Mouse (Mus musculus): ENCODE measurements around the gene Kri1. TPM values are rescaled to one million over a fixed set of nuclear protein-coding genes. Genes with fewer than 3 reads are reported as not detected.
A peak's percentile ranks its signal among the peaks of the same experiment; 100 is the strongest.
"Not testable (repeated sequence)": the region's sequence is repeated elsewhere in the genome, so short reads cannot be mapped to it uniquely, and the experiment has no call there.

Gene Kri1
- 10 to 100 TPM; 18.5 to 21.0 TPM for total RNA-seq (2021)

DNA sequence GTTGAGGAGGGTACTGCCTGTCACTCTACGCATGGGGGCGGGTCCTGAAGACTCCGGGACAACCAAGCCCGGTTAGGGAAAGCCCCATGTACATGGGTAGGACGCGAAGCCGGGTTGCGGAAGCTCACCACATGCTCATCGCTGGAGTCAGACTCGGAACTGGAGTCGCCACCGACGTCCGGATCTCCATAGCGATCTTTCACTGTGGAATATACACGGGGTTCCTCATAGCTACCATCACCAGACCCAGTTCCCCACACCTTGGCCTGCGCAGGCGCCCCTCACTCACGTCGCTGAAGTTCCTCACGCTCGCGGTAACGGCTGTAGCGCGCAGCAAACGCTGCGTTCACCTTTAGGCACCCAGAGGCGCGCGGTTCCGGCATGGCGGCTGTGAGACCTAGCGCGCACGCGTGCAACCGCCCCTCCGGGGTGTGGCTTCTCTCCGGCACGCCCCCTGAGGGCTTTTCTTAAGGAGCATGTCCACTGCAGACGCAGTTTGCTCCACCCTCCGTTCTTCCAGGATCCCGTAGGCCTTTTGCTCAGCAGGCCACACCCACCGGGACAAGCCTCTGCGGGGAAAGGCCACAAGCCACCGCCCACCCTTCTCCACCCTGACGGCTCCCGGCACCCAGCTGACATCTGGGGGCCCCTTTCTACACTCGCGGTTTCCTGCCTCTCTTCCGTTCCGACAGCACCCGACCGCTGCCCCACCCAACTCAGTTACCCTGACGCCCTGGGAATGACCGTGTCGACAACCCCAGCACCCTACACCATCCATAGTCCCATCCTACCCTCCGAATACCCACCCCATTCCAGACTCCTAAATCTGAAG, at the start of gene Kri1:
Gene Kri1, minus strand, starts transcription at position 399 of the 832 bp plus-strand sequence.
- peak; percentile 98 for DNase-seq

DNA sequence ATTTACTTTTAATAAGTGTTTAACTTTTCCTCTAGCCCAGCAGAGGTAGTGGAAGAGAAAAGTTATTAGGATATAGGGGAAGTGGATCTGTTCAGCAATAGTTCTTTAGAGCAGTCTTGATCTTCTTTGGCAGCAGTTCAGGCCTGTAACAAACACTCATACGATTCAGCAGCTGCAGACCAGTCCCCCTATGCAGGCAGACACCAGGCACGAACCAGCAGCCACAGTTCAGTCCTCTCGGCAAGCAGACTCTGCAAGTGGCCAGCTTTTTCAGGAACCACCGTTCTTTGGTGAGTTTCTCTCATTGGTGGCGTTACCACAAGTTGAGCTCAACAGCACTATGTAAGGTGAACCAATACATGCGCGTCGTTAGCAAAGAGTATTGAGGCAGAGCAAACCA, 48.7 kb upstream of the Kri1 start:
- DNase-seq: no peak

DNA sequence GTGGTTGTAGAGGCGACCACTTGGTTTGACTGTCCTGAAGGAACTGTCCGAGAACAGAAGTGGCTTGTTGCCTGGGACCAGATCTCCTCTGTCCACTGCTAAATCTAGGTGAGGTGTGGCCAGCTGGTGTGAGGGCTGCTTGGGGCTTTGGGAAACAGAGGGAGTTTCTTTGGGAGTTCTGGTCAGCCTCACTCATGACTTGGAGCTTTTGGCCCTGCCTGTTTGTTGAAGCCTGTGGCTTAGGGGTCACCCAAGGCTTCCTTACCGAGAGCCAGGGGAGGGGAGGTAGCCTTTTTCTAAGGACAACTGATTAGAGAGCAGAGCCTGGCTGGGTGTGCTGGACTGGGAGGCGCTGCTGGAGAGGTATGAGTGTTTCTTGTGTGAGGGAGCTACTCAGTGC, 47.6 kb upstream of the Kri1 start:
- DNase-seq: peak; percentile 51

DNA sequence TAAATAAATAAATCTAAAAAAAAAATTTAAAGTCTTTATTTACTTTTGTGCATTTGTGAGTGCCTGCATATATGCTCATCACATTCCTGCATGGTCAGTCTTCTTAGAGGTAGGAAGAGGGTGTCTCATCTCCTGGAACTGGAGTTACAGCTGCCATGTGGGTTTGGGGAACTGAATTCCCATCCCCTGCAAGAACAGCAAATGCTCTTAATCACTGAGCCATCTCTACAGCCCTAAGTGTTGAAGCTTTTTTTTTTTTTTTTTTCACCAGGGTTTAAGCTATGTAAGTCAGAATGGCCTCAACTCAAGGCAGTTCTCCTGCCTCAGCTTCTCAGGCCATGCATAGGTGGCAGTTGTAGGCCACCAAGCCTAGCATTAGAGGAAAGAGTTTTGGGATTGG, 47.0 kb upstream of the Kri1 start:
- DNase-seq: no peak

DNA sequence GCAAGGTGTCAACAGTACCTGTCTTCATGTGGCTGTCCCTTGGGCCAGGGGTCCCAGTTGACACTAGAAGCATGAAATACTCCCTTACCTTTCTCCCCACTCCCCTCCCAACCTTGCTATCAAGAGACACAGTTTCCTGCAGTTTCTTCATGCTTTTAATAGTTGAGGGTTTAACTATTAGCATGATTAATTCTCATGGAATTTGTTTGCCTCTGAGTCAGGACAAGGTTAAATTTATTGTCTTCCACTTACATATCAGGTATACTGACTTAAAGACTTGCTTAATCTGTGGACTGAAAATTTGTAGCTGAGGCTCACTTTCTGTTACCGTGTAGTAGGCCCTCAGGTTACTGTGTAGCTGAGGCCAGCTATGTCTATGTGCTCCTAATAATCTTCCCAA, 45.8 kb upstream of the Kri1 start:
- no peak for DNase-seq

DNA sequence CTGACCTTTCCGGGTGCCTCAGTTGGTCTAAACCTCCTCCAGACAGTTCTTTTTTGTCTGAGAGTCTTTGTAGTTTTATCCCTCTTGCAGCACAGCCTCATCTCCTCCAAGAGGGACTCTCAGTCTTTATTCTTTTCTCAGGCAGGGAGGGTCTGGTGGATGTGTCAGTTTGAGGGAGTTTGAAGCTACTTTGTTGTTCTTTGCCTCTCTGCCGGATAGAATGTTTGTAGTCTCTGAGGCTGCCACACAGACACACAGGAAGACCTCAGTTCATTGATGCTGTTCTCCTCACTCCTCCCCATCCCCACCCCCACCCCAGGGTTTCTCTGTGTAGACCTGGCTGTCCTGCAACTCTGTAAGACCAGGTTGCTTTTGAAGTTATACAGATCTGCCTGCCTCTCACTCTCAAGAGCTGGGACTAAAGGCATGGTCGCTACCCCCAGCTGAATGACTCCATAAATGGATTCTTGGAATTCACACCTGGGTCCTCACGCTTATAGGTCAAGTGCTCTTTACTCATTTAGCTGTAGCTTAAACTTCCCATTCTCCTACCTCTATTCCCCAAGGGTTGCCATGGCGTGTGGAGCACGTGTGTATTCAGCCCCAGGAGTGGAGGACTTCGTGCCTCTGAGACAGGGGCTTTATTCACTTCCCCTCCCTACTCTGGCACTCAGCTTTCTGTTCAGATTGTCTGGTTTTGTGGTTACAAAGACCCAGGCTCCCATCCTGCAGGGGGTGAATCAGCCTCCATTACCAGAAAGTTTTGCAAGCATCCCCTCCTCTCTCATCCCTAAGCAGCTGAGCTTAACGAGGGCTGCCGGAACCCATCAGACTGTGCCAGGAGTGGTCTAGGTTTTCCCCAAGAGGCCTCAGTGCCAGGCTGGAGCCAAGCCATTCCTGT, 44.6 kb upstream of the Kri1 start:
- no peak for DNase-seq

DNA sequence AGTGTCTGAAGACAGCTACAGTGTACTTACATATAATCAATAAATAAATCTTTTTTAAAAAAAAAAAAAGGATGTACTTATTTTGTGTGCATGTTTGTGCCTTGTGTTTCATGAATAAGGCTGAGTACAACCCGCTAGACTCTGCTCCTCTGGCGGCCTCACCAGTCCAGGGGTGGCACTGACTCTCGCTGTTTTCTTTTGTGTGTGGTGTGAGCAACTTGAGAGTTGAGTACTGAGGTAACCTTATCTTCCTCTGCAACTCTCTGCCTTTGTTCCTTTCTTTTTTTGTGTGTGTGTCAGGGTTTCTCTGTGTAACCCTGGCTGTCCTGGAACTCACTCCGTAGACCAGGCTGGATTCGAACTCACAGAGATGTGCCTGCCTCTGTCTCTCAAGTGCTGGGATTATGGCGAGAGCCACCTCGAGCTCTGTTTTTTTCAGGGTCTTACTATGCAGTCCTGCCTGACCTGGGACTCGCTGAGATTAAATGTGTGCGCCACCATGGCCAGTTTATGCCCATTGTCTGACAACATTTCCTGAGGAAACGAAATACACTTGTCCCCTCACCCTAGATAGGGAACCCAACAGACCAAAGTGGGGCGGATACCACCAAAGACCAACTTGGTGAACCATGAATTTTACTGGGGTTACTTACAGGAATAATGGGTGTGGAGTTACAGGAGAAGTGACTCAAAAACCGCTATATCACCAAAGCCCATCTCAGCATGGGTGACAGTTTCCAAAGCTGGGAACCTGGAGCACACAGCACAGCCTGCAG, 43.8 kb upstream of the Kri1 start:
- DNase-seq: no peak

DNA sequence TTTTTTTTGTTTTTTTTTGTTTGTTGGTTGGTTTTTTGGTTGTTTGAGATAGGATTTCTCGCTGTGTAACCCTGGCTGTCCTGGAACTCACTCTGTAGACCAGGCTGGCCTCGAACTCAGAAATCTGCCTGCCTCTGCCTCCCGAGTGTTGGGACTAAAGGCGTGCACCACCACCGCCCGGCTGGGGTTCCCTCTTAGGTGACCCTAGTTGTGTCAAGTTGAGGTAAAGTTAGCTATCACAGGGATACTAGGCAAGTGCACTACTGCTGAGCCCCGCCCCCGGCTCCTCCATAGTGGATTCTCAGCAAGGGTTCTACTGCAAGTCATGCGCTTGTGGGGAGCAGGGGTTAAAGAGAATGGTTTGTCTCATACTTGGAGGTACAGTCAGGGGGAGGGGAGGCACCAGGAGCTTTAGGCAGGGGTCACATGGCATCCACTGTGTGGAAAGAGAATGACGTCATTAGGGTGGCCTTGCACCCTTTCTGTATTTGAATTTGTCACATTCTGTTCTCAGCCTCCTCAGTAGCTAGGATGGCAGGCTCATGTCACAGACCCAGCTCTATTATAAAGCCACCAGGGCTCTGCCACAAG, 42.0 kb upstream of the Kri1 start:
- DNase-seq: peak; percentile 32

DNA sequence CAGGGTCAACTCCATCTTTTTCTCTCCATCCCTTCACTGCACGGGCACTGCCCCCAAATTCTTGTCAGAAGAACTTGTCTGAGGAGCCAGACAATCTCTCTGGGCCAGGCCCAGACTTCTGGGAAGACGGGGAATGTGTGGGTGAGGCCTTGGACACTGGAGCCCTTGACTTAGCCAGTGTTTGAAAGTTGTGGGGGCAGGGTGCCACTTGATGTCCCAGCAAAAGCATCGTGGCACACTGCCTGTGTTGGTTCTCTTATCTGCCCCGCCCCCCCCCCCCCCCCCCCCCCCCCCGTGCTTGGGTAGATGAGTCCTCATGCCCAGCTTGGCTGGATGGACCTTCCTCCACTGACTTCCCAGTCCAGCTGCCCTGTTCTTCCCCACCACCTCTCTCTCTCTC, 41.3 kb upstream of the Kri1 start:
- peak; percentile 77 for DNase-seq

DNA sequence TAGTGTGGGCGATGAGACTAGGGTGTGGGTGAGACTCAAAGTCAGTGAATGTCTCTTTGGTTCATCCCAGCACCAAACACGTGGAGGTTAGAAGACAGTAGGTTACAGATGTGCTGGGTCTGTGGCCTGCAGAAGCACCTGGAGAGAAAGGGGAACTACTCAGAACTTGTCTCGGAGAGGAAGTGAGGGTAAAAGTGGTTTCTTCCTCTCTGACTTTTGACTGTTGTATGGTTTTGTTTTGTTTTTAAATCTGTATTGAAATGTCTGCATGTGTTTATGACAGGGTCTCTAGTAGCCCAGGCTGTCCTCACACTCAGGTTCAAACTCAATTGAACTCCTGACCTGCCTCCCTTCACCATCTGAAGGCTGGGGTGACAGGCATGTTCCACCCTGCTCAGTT, 40.3 kb upstream of the Kri1 start:
- DNase-seq: no peak

DNA sequence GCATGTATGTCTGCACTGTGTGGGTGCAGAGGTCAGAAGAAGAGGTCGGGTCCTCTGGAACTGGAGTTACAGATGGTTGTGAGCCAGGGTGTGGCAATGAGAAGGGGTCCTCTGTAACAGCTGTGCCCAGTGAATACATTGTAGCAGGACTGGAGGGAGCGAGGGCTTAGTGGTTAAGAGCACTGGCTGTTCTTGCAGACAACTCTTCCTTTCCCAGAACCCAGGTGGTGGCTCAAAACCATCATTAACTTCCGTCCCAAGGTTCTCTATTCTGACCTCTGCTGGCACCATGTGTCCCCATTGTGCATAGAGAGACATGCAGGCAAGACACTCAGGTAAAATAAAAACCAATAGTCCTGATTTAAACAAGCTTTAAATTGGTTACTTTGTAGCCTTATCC, 39.8 kb upstream of the Kri1 start:
- DNase-seq: no peak

DNA sequence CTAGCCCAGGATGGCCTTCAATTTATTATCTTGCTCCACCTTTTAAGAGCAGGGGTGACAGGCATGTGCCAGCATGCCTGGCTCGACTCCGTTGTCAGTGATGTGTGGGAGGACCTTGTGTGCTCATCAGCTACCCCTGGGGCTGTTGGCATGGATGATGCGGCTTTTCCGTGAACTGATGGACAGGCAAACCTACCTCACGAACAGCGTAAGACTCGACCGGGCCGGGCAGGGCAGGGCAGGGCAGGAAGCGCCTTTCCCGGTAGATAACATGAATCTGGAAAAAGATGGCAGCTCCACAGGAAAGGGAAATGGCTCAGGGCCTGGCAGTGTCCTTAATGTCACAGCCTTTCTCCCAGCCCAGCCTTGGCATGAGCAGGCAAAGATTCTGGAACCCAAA, 36.5 kb upstream of the Kri1 start:
- DNase-seq: no peak

DNA sequence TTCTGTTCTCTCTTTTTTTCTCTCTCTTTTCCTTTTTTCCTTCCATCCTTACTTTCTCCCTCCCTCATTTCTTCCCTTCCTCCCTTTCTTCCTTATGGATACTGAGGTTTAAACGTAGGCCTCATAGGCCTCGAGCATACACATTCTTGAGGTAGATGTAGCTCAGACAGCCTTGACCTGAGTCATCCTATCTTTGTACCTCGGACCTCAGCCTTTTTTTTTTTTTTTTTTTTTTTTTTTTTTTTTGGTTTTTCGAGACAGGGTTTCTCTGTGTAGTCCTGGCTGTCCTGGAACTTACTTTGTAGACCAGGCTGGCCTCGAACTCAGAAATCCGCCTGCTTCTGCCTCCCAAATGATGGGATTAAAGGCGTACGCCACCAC, 35.1 kb upstream of the Kri1 start:
- not testable (repeated sequence) for DNase-seq

DNA sequence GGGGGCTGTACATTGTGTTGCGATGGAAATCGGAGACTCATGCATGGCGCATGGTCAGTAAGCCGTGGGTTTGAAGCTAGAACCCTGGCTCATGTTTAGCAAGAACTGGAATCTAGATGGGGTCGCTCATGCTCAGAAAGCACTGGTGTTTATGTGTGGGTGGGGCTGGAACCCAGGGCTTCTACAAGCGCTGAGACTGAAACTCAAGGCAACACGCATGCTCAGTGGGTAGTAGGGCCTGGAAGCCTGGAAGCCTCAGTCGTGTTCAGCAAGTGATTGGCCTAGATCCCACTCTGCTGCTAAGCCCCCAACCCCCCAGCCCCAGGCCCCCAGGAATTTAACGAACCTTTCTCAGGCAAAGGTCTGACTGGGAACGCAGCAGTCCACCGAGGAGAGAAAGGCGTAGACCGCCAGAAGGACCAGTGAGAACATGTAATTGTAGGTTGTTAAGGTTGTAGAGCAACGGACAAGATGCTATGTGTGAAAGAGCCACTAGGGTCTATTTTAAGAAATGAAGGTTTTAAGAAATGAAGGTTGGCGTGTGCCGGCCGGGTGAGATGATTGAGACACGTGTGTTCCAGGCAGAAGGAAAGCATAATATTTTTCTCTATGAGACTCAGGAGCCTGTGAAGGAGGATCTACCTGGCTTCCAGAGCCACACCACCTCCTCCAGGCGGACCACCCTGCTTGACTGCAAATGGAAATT, 34.6 kb upstream of the Kri1 start:
- DNase-seq: no peak

DNA sequence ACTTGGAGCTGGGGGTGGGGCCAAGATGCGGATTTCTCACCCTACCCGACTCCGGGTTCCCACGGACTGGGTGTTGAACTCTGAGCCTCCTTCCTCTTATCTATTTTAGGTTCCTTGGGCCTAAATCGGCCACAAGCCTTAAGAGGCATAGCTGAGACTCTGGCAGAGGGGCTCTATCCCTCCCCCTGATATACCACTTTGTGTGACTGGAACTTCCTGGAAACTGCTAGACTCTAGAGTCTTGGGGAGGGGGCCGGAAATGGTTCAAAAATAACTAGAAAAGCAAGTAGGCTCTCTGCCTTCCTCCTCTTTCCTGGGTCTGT, 33.7 kb upstream of the Kri1 start:
- peak; percentile 39 for DNase-seq

DNA sequence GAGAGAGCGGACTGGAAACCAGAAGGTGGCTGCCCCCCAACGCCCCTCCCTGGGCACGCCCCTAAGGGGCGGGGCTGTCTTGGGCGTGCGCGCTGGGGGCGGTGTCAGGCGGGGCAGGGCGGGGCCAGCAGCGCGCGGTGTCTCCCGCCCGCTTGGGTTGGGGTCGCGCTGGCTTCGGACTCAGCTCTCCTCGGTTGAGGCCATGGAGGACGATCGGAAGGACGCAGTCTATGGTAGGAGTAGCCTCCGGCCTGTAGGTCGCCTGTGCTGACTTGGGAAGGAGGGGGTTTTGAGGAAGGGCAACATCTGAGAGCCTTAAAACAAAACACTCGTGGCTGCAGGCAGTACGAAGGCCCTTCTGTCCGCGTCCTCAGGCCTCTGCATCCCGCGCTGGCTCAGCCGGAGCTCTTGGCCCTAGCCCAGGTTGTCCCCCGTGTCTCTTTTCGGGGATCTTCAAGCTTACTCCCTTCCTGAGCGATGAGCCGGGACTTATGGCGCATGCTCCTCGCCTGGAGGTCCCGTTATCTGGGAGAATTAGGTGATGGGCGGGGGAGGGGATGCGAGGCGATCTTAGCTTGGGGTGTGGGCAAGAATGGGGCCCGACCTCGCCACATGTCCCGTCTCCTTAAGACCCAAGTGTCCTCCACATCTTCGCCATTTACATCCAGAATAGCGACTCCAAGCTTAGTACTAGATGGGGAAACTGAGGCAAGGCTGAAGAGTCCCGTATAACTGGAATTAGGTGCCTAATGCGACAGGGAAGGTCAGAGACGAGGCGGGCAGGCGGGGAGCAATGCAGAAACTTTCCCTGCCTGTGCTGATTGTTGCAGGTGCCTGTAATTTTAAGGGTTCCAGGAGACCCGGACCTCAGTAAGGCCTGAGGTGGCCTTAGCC, 33.1 kb upstream of the Kri1 start, which contains the start of gene Slc44a2:
Gene Slc44a2, plus strand, starts transcription at position 80 of the 894 bp plus-strand sequence.
- DNase-seq: peak; percentile 91

DNA sequence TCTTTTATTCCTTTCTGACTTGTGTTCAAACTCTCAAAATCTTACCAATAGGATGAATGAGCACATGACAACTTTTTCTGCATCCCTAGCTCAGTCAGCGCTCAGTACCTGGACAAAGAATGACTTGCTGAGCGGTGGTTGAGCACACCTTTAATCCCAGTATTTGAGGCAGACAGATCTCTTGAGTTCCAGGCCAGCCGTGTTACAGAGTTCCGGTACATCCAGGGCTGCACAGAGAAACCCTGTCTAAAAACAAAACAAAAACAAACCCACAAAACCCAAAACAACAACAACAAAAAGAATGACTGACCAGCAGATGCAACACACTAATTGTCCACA, 32.5 kb upstream of the Kri1 start:
- DNase-seq: no peak

DNA sequence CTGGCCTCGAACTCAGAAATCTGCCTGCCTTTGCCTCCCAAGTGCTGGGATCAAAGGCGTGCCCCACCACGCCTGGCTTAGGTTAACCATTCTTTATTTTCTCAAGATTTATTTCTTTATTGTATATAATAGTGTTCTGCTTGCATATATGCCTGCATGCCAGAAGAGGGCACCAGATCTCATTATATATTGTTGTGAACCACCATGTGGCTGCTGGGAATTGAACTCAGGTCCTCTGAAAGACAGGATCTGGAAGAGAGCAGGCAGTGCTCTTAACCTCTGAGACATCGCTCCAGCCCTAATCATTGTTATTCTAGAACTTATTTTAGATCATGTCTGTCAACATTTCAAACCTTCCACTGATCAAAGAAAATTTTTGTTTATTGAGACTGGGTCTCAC, 31.7 kb upstream of the Kri1 start:
- no peak for DNase-seq

DNA sequence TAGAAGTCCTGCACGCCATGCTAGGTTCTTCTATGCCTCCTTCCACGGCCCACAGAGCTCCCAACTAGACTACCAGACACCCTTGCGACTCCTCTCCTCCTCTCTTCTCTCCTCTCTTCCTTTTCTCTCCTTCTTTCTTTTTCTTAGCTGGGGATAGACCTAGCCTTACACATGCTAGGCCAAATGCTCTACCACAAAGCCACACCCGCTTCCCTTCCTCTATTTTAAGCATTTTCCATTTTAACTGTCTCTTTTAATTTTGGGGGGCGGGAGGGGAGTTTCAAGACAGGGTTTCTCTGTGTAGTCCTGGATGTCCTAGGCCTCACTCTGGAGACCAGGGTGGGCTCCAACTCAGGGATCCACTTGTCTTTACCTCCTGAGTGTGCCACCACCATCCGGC, 31.0 kb upstream of the Kri1 start:
- no peak for DNase-seq

DNA sequence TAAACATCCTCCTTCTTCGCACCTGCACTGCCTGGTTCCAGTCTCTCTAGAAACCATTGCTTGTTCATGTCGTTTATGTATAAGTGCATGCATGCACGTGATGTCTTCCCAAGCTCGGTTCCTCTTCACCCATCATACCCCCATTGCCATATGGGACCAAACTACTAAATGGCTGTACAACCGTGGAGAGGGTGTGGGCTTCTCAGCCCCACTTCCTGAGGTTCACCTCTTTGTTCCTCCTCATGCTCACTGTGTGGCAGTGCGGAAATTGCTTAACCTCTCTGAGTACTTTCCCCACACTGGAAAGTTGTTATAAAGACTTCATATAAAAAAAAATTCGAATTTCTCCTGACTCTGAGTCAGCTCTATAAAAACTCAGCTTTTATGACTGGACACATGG, 28.9 kb upstream of the Kri1 start:
- no peak for DNase-seq

DNA sequence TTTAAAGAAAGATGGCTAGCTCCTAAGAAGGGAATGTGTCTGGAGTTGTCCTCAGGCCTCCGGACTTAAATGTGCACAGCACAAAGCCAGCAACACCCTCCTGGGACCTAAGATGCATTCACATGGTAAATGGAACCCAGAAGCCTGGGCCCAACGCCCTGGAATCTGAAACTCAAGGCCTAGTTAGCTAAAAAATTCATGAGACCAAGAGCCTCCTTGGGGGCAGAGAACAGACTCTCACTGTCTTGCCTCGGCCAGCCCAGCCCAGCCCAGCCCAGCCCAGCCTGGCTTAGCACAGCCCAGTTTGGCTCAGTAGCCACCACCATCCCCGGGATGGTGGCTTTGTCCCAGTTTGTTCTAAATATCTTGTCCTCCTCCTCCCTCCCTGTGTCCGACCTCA, 27.7 kb upstream of the Kri1 start:
- DNase-seq: peak; percentile 21

Data from heart, postnatal 4 days (tissue).